Mouse (Mus musculus) liver, postnatal 0 days (tissue): ENCODE data around the gene Ces1d. TPM values are rescaled to one million over a fixed set of nuclear protein-coding genes. Genes with fewer than 3 reads are reported as not detected.

Experiments used
- ATAC-seq: fragments of 200-750 bp; cut with Nextera tagmentation; 2 replicates; pipeline ENCODE4 v1.8.0; 2017; ENCODE audit warnings: mild to moderate bottlenecking, moderate library complexity
- DNase-seq: peaks from one replicate; pipeline ENCODE4 v3.0.0-alpha.2; 2016
- H3K27ac ChIP-seq: fragments of 300-500 bp; sonication (generic); 2 replicates; pipeline ENCODE4 v1.5.1; 2014; ENCODE audit warnings: antibody characterized with exemption, moderate library complexity, mild to moderate bottlenecking, low read depth
- H3K27me3 ChIP-seq: fragments of 300-500 bp; sonication (generic); 2 replicates; pipeline ENCODE4 v1.6.1; 2014; ENCODE audit warnings: low read length, control low read depth, mixed read lengths; ENCODE audit not compliant: insufficient read depth
- H3K36me3 ChIP-seq: fragments of 300-500 bp; sonication (generic); replicated peaks from 2 replicates; pipeline ENCODE4 v1.6.1; 2014; ENCODE audit warnings: mild to moderate bottlenecking, control low read depth, low read length, moderate library complexity, mixed read lengths; ENCODE audit not compliant: insufficient read depth
- H3K4me1 ChIP-seq: fragments of 300-500 bp; sonication (generic); 2 replicates; pipeline ENCODE4 v1.6.1; 2014; ENCODE audit warnings: antibody characterized with exemption, mild to moderate bottlenecking, control low read depth; ENCODE audit not compliant: insufficient read depth
- H3K4me2 ChIP-seq: fragments of 300-500 bp; sonication (generic); 2 replicates; pipeline ENCODE4 v1.6.1; 2014; ENCODE audit warnings: low read depth, mild to moderate bottlenecking, low read length, moderate library complexity, mixed read lengths
- H3K4me3 ChIP-seq: fragments of 300-500 bp; sonication (generic); 2 replicates; pipeline ENCODE4 v1.5.1; 2014; ENCODE audit warnings: low read depth, low read length
- H3K9ac ChIP-seq: fragments of 300-500 bp; sonication (generic); replicated peaks from 2 replicates; pipeline ENCODE4 v1.6.1; 2014; ENCODE audit warnings: mild to moderate bottlenecking, moderate library complexity
- H3K9me3 ChIP-seq: fragments of 300-500 bp; sonication (generic); 2 replicates; pipeline ENCODE4 v1.6.1; 2016; ENCODE audit warnings: mild to moderate bottlenecking, control low read depth, low read length, mixed read lengths
- CTCF ChIP-seq: sonication (generic); IDR thresholded peaks from 2 replicates; pipeline ENCODE4 v1.5.1; 2016; ENCODE audit warnings: antibody characterized with exemption, low read depth
- EP300 ChIP-seq: IDR thresholded peaks from 2 replicates; pipeline ENCODE4 v1.6.1; 2016; ENCODE audit warnings: antibody characterized with exemption, low read depth, mild to moderate bottlenecking
- WGBS: fragments of 180-500 bp; shearing (Covaris S2); extraction: QIAGEN DNeasy Blood & Tissue Kit; methylation state at CpG from one replicate; pipeline ENCODE4 v1.1.7; 2014; ENCODE audit not compliant: insufficient replicate concordance; 5-methylcytosine and 5-hydroxymethylcytosine counted together
- polyA plus RNA-seq: library from polyadenylated mRNA; unstranded; fragments of >200 nt; fragmentation: Nextera tagmentation; extraction: Ambion mirVana; gene quantifications from 2 replicates; pipeline ENCODE4 v1.2.1, GENCODE M21; 2015

Ces1d gene
- polyA plus RNA-seq = 216 and 217 TPM in 2 replicates

- 49% methylated on average over 8 of the region's 8 CpGs for WGBS
- Histone ChIP-seq H3K4me1 (peaks cover 9% of the 10 kb centered on the region), H3K4me2 (peak within 1 kb of the TSS; percentile 62), H3K9ac (no peak within 1 kb of the TSS; the same call in 1 of the 2 replicates), H3K36me3 (no peaks in the 10 kb centered on the region), H3K9me3 (no peaks in the 10 kb centered on the region), H3K4me3 (peak within 1 kb of the TSS; percentile 17), H3K27me3 (no peaks in the 10 kb centered on the region), H3K27ac (peak within 1 kb of the TSS; percentile 48)
- peak; percentile 45 for TF ChIP-seq EP300
- no peak for TF ChIP-seq CTCF
- ATAC-seq (peak; percentile 78), DNase-seq (peak; percentile 27)
Measured at GRCm38 (mm10) chr8:93197685-93198525, at the start of gene Ces1d. TSS of gene Ces1d (minus strand) at chr8:93197838.

GRCm38 (mm10) chr8:93246057-93246456, 48.4 kb upstream of the Ces1d start:
- Histone ChIP-seq H3K36me3 (no peaks in the 10 kb centered on the region), H3K4me2 (no peak overlapping the region), H3K27me3 (no peaks in the 10 kb centered on the region), H3K9ac (no peak overlapping the region), H3K27ac (no peak overlapping the region), H3K4me3 (no peak overlapping the region), H3K4me1 (no peaks in the 10 kb centered on the region), H3K9me3 (no peaks in the 10 kb centered on the region)
- ATAC-seq (no peak), DNase-seq (no peak)
- TF ChIP-seq EP300 (no peak), CTCF (no peak)
- WGBS = 61% methylated on average over 2 of the region's 2 CpGs

GRCm38 (mm10) chr8:93239884-93240283, 42.2 kb upstream of the Ces1d start:
- H3K4me2 ChIP-seq = no peak overlapping the region
- no peak overlapping the region for H3K9ac ChIP-seq
- no peaks in the 10 kb centered on the region for H3K27me3 ChIP-seq
- no peaks in the 10 kb centered on the region for H3K4me1 ChIP-seq
- TF ChIP-seq EP300 (no peak), CTCF (no peak)
- no peak overlapping the region for H3K27ac ChIP-seq
- ATAC-seq (no peak), DNase-seq (no peak)
- no peaks in the 10 kb centered on the region for H3K36me3 ChIP-seq
- H3K4me3 ChIP-seq = no peak overlapping the region
- H3K9me3 ChIP-seq = no peaks in the 10 kb centered on the region

GRCm38 (mm10) chr8:93235681-93236080, 38.0 kb upstream of the Ces1d start:
- Histone ChIP-seq H3K9me3 (no peaks in the 10 kb centered on the region), H3K4me2 (no peak overlapping the region), H3K4me1 (no peaks in the 10 kb centered on the region), H3K27ac (no peak overlapping the region), H3K9ac (no peak overlapping the region), H3K36me3 (no peaks in the 10 kb centered on the region), H3K4me3 (no peak overlapping the region), H3K27me3 (no peaks in the 10 kb centered on the region)
- ATAC-seq (no peak), DNase-seq (no peak)
- TF ChIP-seq CTCF (no peak), EP300 (no peak)
- 80% methylated on average over 1 of the region's 1 CpGs for WGBS

- Histone ChIP-seq H3K4me3 (no peak overlapping the region), H3K9ac (no peak overlapping the region), H3K4me2 (no peak overlapping the region), H3K27ac (peak overlapping the region; percentile 76), H3K4me1 (no peaks in the 10 kb centered on the region), H3K36me3 (no peaks in the 10 kb centered on the region), H3K9me3 (no peaks in the 10 kb centered on the region), H3K27me3 (no peaks in the 10 kb centered on the region)
- no peak for TF ChIP-seq EP300
- no peak for TF ChIP-seq CTCF
- DNase-seq = no peak
- 68% methylated on average over 1 of the region's 1 CpGs for WGBS
- ATAC-seq = no peak
Measured at GRCm38 (mm10) chr8:93234706-93235105, 37.1 kb upstream of the Ces1d start.

GRCm38 (mm10) chr8:93234068-93234467, 36.4 kb upstream of the Ces1d start:
- 54% methylated on average over 6 of the region's 6 CpGs for WGBS
- ATAC-seq (peak; percentile 91), DNase-seq (no peak)
- Histone ChIP-seq H3K4me1 (peaks cover 3% of the 10 kb centered on the region; the same call in 1 of the 2 replicates), H3K9ac (no peak overlapping the region), H3K4me2 (no peak overlapping the region), H3K4me3 (no peak overlapping the region), H3K27me3 (no peaks in the 10 kb centered on the region), H3K9me3 (no peaks in the 10 kb centered on the region), H3K27ac (peak overlapping the region; percentile 76), H3K36me3 (no peaks in the 10 kb centered on the region)
- TF ChIP-seq EP300 (peak; percentile 82), CTCF (no peak)
